Mouse (Mus musculus): Measurements from ENCODE around the gene Prpf4b.
"Not testable (repeated sequence)": the region's sequence is repeated elsewhere in the genome, so short reads cannot be mapped to it uniquely, and the experiment has no call there.

Gene Prpf4b

DNA sequence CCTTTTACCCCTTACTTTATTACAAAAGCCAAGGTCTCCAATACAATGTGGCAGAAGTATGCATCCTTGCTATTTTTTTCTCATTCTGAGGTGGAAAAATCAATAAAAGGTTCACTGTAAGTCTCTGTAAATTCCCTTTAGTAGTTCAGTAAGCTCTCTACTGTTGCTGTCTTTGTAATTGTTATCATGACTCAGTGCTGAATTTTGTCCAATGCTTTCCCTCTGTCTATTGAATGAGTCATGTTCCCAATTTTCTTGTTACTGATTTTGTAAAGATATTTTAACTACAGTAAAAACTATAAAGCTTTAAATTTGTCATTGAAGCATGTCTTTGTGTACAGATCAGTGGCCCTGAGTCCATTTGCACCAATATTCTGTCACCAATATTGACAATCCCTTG is 67.3 kb downstream of the Prpf4b start:
- no peak for DNase-seq

- not testable (repeated sequence) for DNase-seq
These were observed 76.3 kb downstream of the Prpf4b start for GRCm38 (mm10) chr13:34951437-34951836.
